Mouse (Mus musculus) thymus, postnatal 10 days (tissue): ENCODE results near the gene Myct1.

Source experiments
- DNase-seq, 2 experiments: peaks; one replicate each; pipeline ENCODE4 v3.0.0; 2021; ENCODE audit warnings: low spot score in 2 of 2

Myct1 gene

GRCm38 (mm10) chr10:5593464-5593863 lies at the start of gene Myct1:
Gene Myct1 (plus strand): TSS chr10:5593775.
- no peak for DNase-seq

GRCm38 (mm10) chr10:5546428-5546827 lies 47.1 kb upstream of the Myct1 start:
- no peak for DNase-seq

GRCm38 (mm10) chr10:5547769-5548168 lies 45.8 kb upstream of the Myct1 start:
- DNase-seq, result no peak

- no peak for DNase-seq
These were observed 44.9 kb upstream of the Myct1 start for GRCm38 (mm10) chr10:5548651-5549050.

- DNase-seq, result no peak
These were observed 43.8 kb upstream of the Myct1 start for GRCm38 (mm10) chr10:5549871-5550167.

GRCm38 (mm10) chr10:5550168-5551021 lies 43.2 kb upstream of the Myct1 start:
- peak; percentile 23 to 46 for DNase-seq

GRCm38 (mm10) chr10:5551382-5551781 lies 42.2 kb upstream of the Myct1 start, which contains the start of gene Syne1:
Gene Syne1 (minus strand): TSS chr10:5551482.
- DNase-seq, result no peak

- DNase-seq, result no peak
These were observed 38.6 kb upstream of the Myct1 start for GRCm38 (mm10) chr10:5554941-5555340.

- no peak for DNase-seq
These were observed 34.8 kb upstream of the Myct1 start for GRCm38 (mm10) chr10:5558808-5559207.

GRCm38 (mm10) chr10:5560526-5560925 lies 33.0 kb upstream of the Myct1 start:
- no peak for DNase-seq

- DNase-seq, result no peak
These were observed 31.9 kb upstream of the Myct1 start for GRCm38 (mm10) chr10:5561706-5562105.

- DNase-seq, result no peak
These were observed 24.6 kb upstream of the Myct1 start for GRCm38 (mm10) chr10:5568991-5569390.

GRCm38 (mm10) chr10:5570059-5570458 lies 23.5 kb upstream of the Myct1 start:
- DNase-seq, result no peak

- no peak for DNase-seq
These were observed 22.2 kb upstream of the Myct1 start for GRCm38 (mm10) chr10:5571332-5571731.

- DNase-seq, result peak in 1 of 2 experiments; percentile 9
These were observed 20.2 kb upstream of the Myct1 start for GRCm38 (mm10) chr10:5573328-5573727.

GRCm38 (mm10) chr10:5591061-5591460 lies 2.5 kb upstream of the Myct1 start:
- DNase-seq, result no peak

- no peak for DNase-seq
These were observed 1.6 kb upstream of the Myct1 start for GRCm38 (mm10) chr10:5591996-5592395.

- DNase-seq, result no peak
These were observed 882 bp downstream of the Myct1 start for GRCm38 (mm10) chr10:5594457-5594856.

- DNase-seq, result no peak
These were observed 3.0 kb downstream of the Myct1 start for GRCm38 (mm10) chr10:5596559-5596958.

GRCm38 (mm10) chr10:5600123-5600522 lies 6.5 kb downstream of the Myct1 start:
- peak; percentile 17 to 64 for DNase-seq

GRCm38 (mm10) chr10:5603512-5603911 lies 9.9 kb downstream of the Myct1 start:
- DNase-seq, result no peak

GRCm38 (mm10) chr10:5604371-5604770 lies 10.8 kb downstream of the Myct1 start:
- no peak for DNase-seq

- no peak for DNase-seq
These were observed 15.3 kb downstream of the Myct1 start for GRCm38 (mm10) chr10:5608874-5609273.
